Mouse (Mus musculus): ENCODE results near the gene Shisa6.

The Shisa6 gene

GRCm38 (mm10) chr11:66525371-66526045, at the start of gene Shisa6:
Shisa6 (minus strand) TSS chr11:66525964.
- DNase-seq = no peak

GRCm38 (mm10) chr11:66573888-66574287, 48.1 kb upstream of the Shisa6 start:
- no peak for DNase-seq

- no peak for DNase-seq
These were observed 43.3 kb upstream of the Shisa6 start for GRCm38 (mm10) chr11:66569045-66569444.

- no peak for DNase-seq
These were observed 42.6 kb upstream of the Shisa6 start for GRCm38 (mm10) chr11:66568386-66568791.

- DNase-seq = no peak
These were observed 41.6 kb upstream of the Shisa6 start for GRCm38 (mm10) chr11:66567382-66567781.

GRCm38 (mm10) chr11:66562274-66562673, 36.5 kb upstream of the Shisa6 start:
- no peak for DNase-seq

- no peak for DNase-seq
These were observed 12.1 kb upstream of the Shisa6 start for GRCm38 (mm10) chr11:66537820-66538219.

- DNase-seq = no peak
These were observed 10.1 kb upstream of the Shisa6 start for GRCm38 (mm10) chr11:66535866-66536265.

- DNase-seq = no peak
These were observed 9.4 kb upstream of the Shisa6 start for GRCm38 (mm10) chr11:66535156-66535555.

- DNase-seq = no peak
These were observed 8.5 kb upstream of the Shisa6 start for GRCm38 (mm10) chr11:66534291-66534690.

- no peak for DNase-seq
These were observed 2.4 kb upstream of the Shisa6 start for GRCm38 (mm10) chr11:66528146-66528545.

GRCm38 (mm10) chr11:66527343-66527742, 1.6 kb upstream of the Shisa6 start:
- no peak for DNase-seq

- DNase-seq = no peak
These were observed 1.2 kb upstream of the Shisa6 start for GRCm38 (mm10) chr11:66526981-66527320.

GRCm38 (mm10) chr11:66526046-66526980, 549 bp upstream of the Shisa6 start:
- DNase-seq = no peak

- no peak for DNase-seq
These were observed 1.5 kb downstream of the Shisa6 start for GRCm38 (mm10) chr11:66524251-66524650.

GRCm38 (mm10) chr11:66522376-66522775, 3.4 kb downstream of the Shisa6 start:
- DNase-seq = no peak

GRCm38 (mm10) chr11:66519386-66519785, 6.4 kb downstream of the Shisa6 start:
- DNase-seq = no peak

- DNase-seq = no peak
These were observed 11.4 kb downstream of the Shisa6 start for GRCm38 (mm10) chr11:66514346-66514745.

GRCm38 (mm10) chr11:66500951-66501350, 24.8 kb downstream of the Shisa6 start:
- DNase-seq = no peak

- no peak for DNase-seq
These were observed 26.8 kb downstream of the Shisa6 start for GRCm38 (mm10) chr11:66498857-66499445.

- DNase-seq = no peak
These were observed 29.5 kb downstream of the Shisa6 start for GRCm38 (mm10) chr11:66496235-66496634.

GRCm38 (mm10) chr11:66494391-66494790, 31.4 kb downstream of the Shisa6 start:
- no peak for DNase-seq

- no peak for DNase-seq
These were observed 38.0 kb downstream of the Shisa6 start for GRCm38 (mm10) chr11:66487765-66488164.

- no peak for DNase-seq
These were observed 43.3 kb downstream of the Shisa6 start for GRCm38 (mm10) chr11:66482501-66482900.

Data from thymus, postnatal 14 days (tissue).